Mouse (Mus musculus) heart, embryonic 11.5 days (tissue): Measurements from ENCODE around the gene Egr2. TPM values are rescaled to one million over a fixed set of nuclear protein-coding genes. Genes with fewer than 3 reads are reported as not detected.

Source experiments
- ATAC-seq: fragments of 200-750 bp; cut with Nextera tagmentation; replicated peaks from 2 replicates; pipeline ENCODE4 v1.8.0; 2017; ENCODE audit warnings: moderate library complexity; ENCODE audit not compliant: insufficient number of reproducible peaks, low FRiP score, low TSS enrichment
- H3K27ac ChIP-seq: fragments of 300-500 bp; sonication (generic); 2 replicates; pipeline ENCODE4 v1.5.1; 2014; ENCODE audit warnings: mild to moderate bottlenecking, low read depth, low read length
- H3K27me3 ChIP-seq: fragments of 300-500 bp; sonication (generic); 2 replicates; pipeline ENCODE4 v1.6.1; 2014; ENCODE audit warnings: mild to moderate bottlenecking, low read length, mixed read lengths; ENCODE audit not compliant: control insufficient read depth, insufficient read depth
- H3K36me3 ChIP-seq: fragments of 300-500 bp; sonication (generic); 2 replicates; pipeline ENCODE4 v1.6.1; 2014; ENCODE audit warnings: mild to moderate bottlenecking, low read length, moderate library complexity, mixed read lengths; ENCODE audit not compliant: control insufficient read depth, insufficient read depth
- H3K4me1 ChIP-seq: fragments of 300-500 bp; sonication (generic); 2 replicates; pipeline ENCODE4 v1.6.1; 2014; ENCODE audit warnings: low read length; ENCODE audit not compliant: control insufficient read depth, insufficient read depth
- H3K4me2 ChIP-seq: fragments of 300-500 bp; sonication (generic); 2 replicates; pipeline ENCODE4 v1.6.1; 2014; ENCODE audit warnings: mild to moderate bottlenecking, moderate library complexity
- H3K4me3 ChIP-seq: fragments of 300-500 bp; sonication (generic); 2 replicates; pipeline ENCODE4 v1.5.1; 2014; ENCODE audit warnings: low read depth, low read length
- H3K9ac ChIP-seq: fragments of 300-500 bp; sonication (generic); 2 replicates; pipeline ENCODE4 v1.6.1; 2014; ENCODE audit warnings: mild to moderate bottlenecking, low read depth, low read length, moderate library complexity
- H3K9me3 ChIP-seq: fragments of 300-500 bp; sonication (generic); replicated peaks from 2 replicates; pipeline ENCODE4 v1.6.1; 2016; ENCODE audit warnings: low read length; ENCODE audit not compliant: control insufficient read depth
- WGBS: fragments of 180-500 bp; shearing (Covaris S2); extraction: QIAGEN DNeasy Blood & Tissue Kit; methylation state at CpG from one replicate; pipeline ENCODE4 v1.1.7; 2014; ENCODE audit not compliant: insufficient replicate concordance; 5-methylcytosine and 5-hydroxymethylcytosine counted together
- polyA plus RNA-seq: library from polyadenylated mRNA; unstranded; fragments of >200 nt; fragmentation: Nextera tagmentation; extraction: Ambion mirVana; gene quantifications from 2 replicates; pipeline ENCODE4 v1.2.1, GENCODE M21; 2014

Egr2 gene
- polyA plus RNA-seq, 1 experiment from 2014 or later, result 0.11 TPM

DNA sequence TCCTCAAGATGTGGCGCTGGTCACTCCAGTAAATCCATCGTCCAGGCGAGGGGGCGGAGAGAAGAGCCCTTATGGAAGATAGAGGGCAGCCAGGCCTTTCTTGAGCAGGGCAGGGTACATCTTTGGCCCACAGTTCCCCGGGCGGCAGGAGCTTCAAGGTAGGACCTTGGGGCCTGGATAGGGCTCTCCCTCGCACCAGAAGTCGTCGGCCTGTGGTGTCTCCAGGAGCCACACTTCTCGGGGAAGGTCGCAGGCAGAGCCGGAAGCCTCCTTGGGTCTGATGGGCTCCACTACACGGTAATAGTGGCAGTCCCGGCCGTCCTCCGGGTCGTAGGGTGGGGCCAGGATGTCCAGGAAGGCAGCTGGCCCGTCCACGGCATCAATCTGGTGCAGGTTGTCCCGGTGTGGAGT lies 12.6 kb downstream of the Egr2 start:
- peak; percentile 8; the same call in 1 of the 2 replicates for ATAC-seq
- peak overlapping the region; percentile 84 for H3K27ac ChIP-seq

DNA sequence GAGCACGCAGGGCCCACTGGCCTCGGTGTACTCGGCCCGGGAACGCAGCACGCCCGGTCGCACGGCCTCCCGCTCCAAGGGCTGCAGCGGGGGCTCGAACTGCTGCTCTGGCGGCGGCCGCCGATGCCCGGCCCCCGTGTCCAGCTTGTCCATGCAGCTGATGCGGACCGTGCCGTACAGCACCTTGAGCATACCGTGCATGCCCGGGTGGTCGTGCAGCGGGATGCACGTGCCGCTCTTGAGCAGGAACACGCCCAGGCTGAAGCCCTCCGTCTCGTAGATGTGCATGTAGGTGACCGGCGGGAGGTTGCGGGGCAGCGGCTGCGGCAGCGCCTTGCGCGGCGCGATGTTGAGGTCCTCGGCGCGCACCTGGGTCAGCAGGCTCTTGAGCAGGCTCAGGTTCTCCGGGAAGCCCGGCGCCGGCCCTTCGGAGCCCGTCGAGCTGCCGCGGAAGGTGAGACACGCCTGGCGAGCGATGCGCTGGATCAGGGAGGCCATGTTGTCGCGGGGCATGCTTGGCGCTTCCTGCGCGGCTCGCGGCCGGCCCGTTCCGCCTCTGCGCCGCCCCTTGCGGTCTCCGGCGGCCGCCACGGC lies 13.1 kb downstream of the Egr2 start:
- H3K27me3 ChIP-seq, result no peaks in the 10 kb centered on the region
- under 1% methylated on average over 73 of the region's 73 CpGs for WGBS
- no peaks in the 10 kb centered on the region for H3K36me3 ChIP-seq
- peaks cover 24% of the 10 kb centered on the region for H3K4me1 ChIP-seq
- H3K9ac ChIP-seq, result peak overlapping the region; percentile 86
- peak overlapping the region; percentile 97 for H3K4me2 ChIP-seq
- H3K4me3 ChIP-seq, result peak overlapping the region; percentile 71
- peak overlapping the region; percentile 84 for H3K27ac ChIP-seq
- no peaks in the 10 kb centered on the region for H3K9me3 ChIP-seq
- peak; percentile 61 for ATAC-seq

More for the DNA sequence above, 12.6 kb downstream of the Egr2 start:
- Histone ChIP-seq H3K4me2 (peak overlapping the region; percentile 97), H3K4me1 (peaks cover 24% of the 10 kb centered on the region), H3K9ac (peak overlapping the region; percentile 86), H3K9me3 (no peaks in the 10 kb centered on the region), H3K27me3 (no peaks in the 10 kb centered on the region), H3K36me3 (no peaks in the 10 kb centered on the region), H3K4me3 (peak overlapping the region; percentile 71)
- under 1% methylated on average over 20 of the region's 20 CpGs for WGBS

DNA sequence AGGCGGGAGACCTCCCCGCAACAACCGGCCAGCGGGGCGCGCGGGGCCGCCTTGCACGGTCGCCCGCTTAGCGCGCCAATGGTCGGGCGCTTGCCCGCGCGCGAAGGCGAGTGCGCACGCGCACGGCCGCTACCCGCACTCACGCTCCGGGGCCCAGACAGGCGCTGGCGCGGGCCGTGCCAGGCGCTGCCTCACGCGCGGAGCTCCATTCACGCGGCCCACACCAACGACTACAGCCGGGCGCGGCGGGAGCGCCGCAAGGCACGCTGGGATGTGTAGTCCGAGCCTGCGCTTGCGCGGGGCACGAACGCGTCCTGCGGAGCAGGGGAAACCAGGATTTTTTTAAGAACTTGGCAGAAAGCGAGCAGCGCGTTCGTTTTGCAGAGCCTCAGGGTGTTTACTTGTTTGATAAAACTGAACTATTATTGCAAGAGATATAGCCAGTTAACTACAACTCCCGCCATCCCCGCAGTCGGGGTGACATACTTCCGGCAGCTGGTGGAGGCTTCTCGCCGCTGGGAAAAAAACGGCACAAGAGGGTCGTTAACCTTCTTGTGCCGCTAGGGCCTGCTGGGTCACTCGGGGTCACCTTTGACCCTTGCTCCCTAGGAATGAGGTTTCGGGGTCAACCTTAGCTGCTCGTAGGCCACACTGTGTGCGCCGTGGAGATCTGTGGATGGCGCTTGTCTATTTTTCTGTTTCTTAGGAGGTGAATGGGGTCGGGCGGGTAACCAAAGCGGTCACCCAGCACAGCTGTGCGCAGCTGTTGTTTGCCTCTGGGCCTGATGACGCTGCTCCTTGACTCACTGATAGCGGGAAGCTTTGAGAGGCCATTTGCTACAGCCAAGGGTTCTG lies 13.8 kb downstream of the Egr2 start, which contains the start of gene Ado:
Ado (minus strand) TSS at position 79 of the 855 bp plus-strand sequence.
- peak; percentile 91 for ATAC-seq
- Histone ChIP-seq H3K4me2 (peak within 1 kb of the TSS; percentile 97), H3K9me3 (no peaks in the 10 kb centered on the region), H3K4me1 (peaks cover 24% of the 10 kb centered on the region), H3K36me3 (no peaks in the 10 kb centered on the region), H3K27ac (peak within 1 kb of the TSS; percentile 84), H3K9ac (peak within 1 kb of the TSS; percentile 86), H3K4me3 (peak within 1 kb of the TSS; percentile 71), H3K27me3 (no peaks in the 10 kb centered on the region)
- under 1% methylated on average over 79 of the region's 79 CpGs for WGBS

DNA sequence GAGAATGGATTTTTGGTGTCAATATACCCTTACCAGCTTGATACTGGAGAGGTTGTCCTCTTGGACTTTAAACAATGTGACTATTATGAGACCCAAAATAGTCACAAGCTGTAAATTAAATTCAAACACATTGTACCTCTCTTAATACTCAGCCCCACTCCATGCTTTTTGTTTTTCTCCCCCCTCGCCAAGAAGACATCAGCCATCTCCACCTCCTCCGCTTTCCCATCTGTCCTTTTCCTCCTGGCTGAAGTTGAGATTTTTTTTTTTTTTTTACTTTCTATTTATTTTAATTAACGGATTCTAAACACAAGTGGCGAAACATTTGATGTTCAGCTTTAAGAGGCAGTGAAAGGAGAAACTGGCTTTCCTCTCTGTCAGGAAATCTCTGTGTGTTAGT lies 22.8 kb downstream of the Egr2 start:
- ATAC-seq, result no peak
- H3K4me3 ChIP-seq, result no peak overlapping the region
- no peaks in the 10 kb centered on the region for H3K27me3 ChIP-seq
- H3K9me3 ChIP-seq, result peaks cover 3% of the 10 kb centered on the region; the same call in 1 of the 2 replicates
- H3K36me3 ChIP-seq, result no peaks in the 10 kb centered on the region
- H3K9ac ChIP-seq, result no peak overlapping the region
- H3K27ac ChIP-seq, result no peak overlapping the region
- H3K4me2 ChIP-seq, result no peak overlapping the region
- no peaks in the 10 kb centered on the region for H3K4me1 ChIP-seq
- 73% methylated on average over 4 of the region's 4 CpGs for WGBS

- H3K9me3 ChIP-seq, result peaks cover 3% of the 10 kb centered on the region; the same call in 1 of the 2 replicates
- no peak overlapping the region for H3K27ac ChIP-seq
- WGBS, result 72% methylated on average over 13 of the region's 13 CpGs
- ATAC-seq, result no peak
- H3K4me1 ChIP-seq, result no peaks in the 10 kb centered on the region
- H3K36me3 ChIP-seq, result no peaks in the 10 kb centered on the region
- H3K9ac ChIP-seq, result no peak overlapping the region
- H3K4me2 ChIP-seq, result no peak overlapping the region
- H3K4me3 ChIP-seq, result no peak overlapping the region
- H3K27me3 ChIP-seq, result no peaks in the 10 kb centered on the region
Measured at GRCm38 (mm10) chr10:67559765-67560394, 24.6 kb downstream of the Egr2 start.

GRCm38 (mm10) chr10:67561185-67561584 lies 25.9 kb downstream of the Egr2 start:
- Histone ChIP-seq H3K36me3 (no peaks in the 10 kb centered on the region), H3K27ac (no peak overlapping the region), H3K9me3 (peaks cover 3% of the 10 kb centered on the region; the same call in 1 of the 2 replicates), H3K4me3 (no peak overlapping the region), H3K4me2 (no peak overlapping the region), H3K27me3 (no peaks in the 10 kb centered on the region), H3K4me1 (no peaks in the 10 kb centered on the region), H3K9ac (no peak overlapping the region)
- no peak for ATAC-seq
- 68% methylated on average over 1 of the region's 1 CpGs for WGBS

GRCm38 (mm10) chr10:67564509-67564908 lies 29.2 kb downstream of the Egr2 start:
- no peak overlapping the region for H3K9ac ChIP-seq
- no peak overlapping the region for H3K4me3 ChIP-seq
- no peaks in the 10 kb centered on the region for H3K27me3 ChIP-seq
- H3K27ac ChIP-seq, result no peak overlapping the region
- no peak overlapping the region for H3K4me2 ChIP-seq
- no peaks in the 10 kb centered on the region for H3K9me3 ChIP-seq
- no peak for ATAC-seq
- 89% methylated on average over 7 of the region's 7 CpGs for WGBS
- H3K4me1 ChIP-seq, result no peaks in the 10 kb centered on the region; the same call in 1 of the 2 replicates
- no peaks in the 10 kb centered on the region for H3K36me3 ChIP-seq

GRCm38 (mm10) chr10:67566104-67566503 lies 30.8 kb downstream of the Egr2 start:
- Histone ChIP-seq H3K27me3 (no peaks in the 10 kb centered on the region), H3K4me2 (no peak overlapping the region), H3K27ac (no peak overlapping the region), H3K4me3 (no peak overlapping the region), H3K36me3 (no peaks in the 10 kb centered on the region), H3K9ac (no peak overlapping the region), H3K4me1 (peaks cover 3% of the 10 kb centered on the region; the same call in 1 of the 2 replicates), H3K9me3 (no peaks in the 10 kb centered on the region)
- WGBS, result 78% methylated on average over 8 of the region's 8 CpGs
- no peak for ATAC-seq
